Mouse (Mus musculus) forebrain, postnatal 0 days (tissue): ENCODE data around the gene Syt8. TPM values are rescaled to one million over a fixed set of nuclear protein-coding genes. Genes with fewer than 3 reads are reported as not detected.

Experiments used
- ATAC-seq: fragments of 200-750 bp; cut with Nextera tagmentation; 2 replicates; pipeline ENCODE4 v1.8.0; 2017; ENCODE audit warnings: mild to moderate bottlenecking, moderate library complexity
- DNase-seq: peaks from one replicate; pipeline ENCODE4 v3.0.0-alpha.2; 2015
- H3K27ac ChIP-seq: fragments of 300-500 bp; sonication (generic); 2 replicates; pipeline ENCODE4 v1.5.1; 2014; ENCODE audit warnings: low read depth, mild to moderate bottlenecking, antibody characterized with exemption, low read length, moderate library complexity, mixed read lengths
- H3K27me3 ChIP-seq: fragments of 300-500 bp; sonication (generic); 2 replicates; pipeline ENCODE4 v1.6.1; 2014; ENCODE audit warnings: mild to moderate bottlenecking, low read length, mixed read lengths; ENCODE audit not compliant: insufficient read depth
- H3K36me3 ChIP-seq: fragments of 300-500 bp; sonication (generic); 2 replicates; pipeline ENCODE4 v1.6.1; 2014; ENCODE audit warnings: mild to moderate bottlenecking, moderate library complexity; ENCODE audit not compliant: insufficient read depth
- H3K4me1 ChIP-seq: fragments of 300-500 bp; sonication (generic); 2 replicates; pipeline ENCODE4 v1.6.1; 2014; ENCODE audit warnings: antibody characterized with exemption; ENCODE audit not compliant: insufficient read depth
- H3K4me2 ChIP-seq: fragments of 300-500 bp; sonication (generic); 2 replicates; pipeline ENCODE4 v1.6.1; 2014; ENCODE audit warnings: low read depth, mild to moderate bottlenecking, moderate library complexity
- H3K4me3 ChIP-seq: fragments of 300-500 bp; sonication (generic); 2 replicates; pipeline ENCODE4 v1.5.1; 2014; ENCODE audit warnings: low read depth, low read length, mixed read lengths
- H3K9ac ChIP-seq: fragments of 300-500 bp; sonication (generic); 2 replicates; pipeline ENCODE4 v1.6.1; 2014; ENCODE audit warnings: mild to moderate bottlenecking
- H3K9me3 ChIP-seq: fragments of 300-500 bp; sonication (generic); 2 replicates; pipeline ENCODE4 v1.6.1; 2016; ENCODE audit warnings: low read length
- CTCF ChIP-seq: sonication (generic); IDR thresholded peaks from 2 replicates; pipeline ENCODE4 v1.5.1; 2016; ENCODE audit warnings: antibody characterized with exemption, control low read depth, low read depth
- WGBS: fragments of 180-500 bp; shearing (Covaris S2); extraction: QIAGEN DNeasy Blood & Tissue Kit; methylation state at CpG from one replicate; pipeline ENCODE4 v1.1.7; 2014; 5-methylcytosine and 5-hydroxymethylcytosine counted together
- polyA plus RNA-seq: library from polyadenylated mRNA; unstranded; fragments of >200 nt; fragmentation: Nextera tagmentation; extraction: Ambion mirVana; gene quantifications from 2 replicates; pipeline ENCODE4 v1.2.1, GENCODE M21; 2015
- total RNA-seq: library from RNA; depleted of rRNA; stranded (reverse); fragments of >200 nt; gene quantifications from 2 replicates; pipeline ENCODE4 v1.2.3, GENCODE M21; 2014; rRNA removed

Gene Syt8
- total and polyA plus RNA-seq, 2 experiments from 2014 or later: not detected

GRCm38 (mm10) chr7:142487341-142487859, 52.8 kb downstream of the Syt8 start:
- no peaks in the 10 kb centered on the region for H3K36me3 ChIP-seq
- peak; percentile 72 for TF ChIP-seq CTCF
- no peaks in the 10 kb centered on the region for H3K9me3 ChIP-seq
- no peak overlapping the region for H3K27ac ChIP-seq
- H3K4me3 ChIP-seq: no peak overlapping the region
- H3K27me3 ChIP-seq: no peaks in the 10 kb centered on the region
- WGBS: 10% methylated on average over 9 of the region's 9 CpGs
- 0 out of 2 replicates have a peak, but pooled peaks cover under 1% of the 10 kb centered on the region for H3K4me1 ChIP-seq
- H3K4me2 ChIP-seq: peak overlapping the region; percentile 24; the same call in 1 of the 2 replicates
- peak; percentile 88 for ATAC-seq
- no peak overlapping the region for H3K9ac ChIP-seq
- DNase-seq: peak; percentile 65

GRCm38 (mm10) chr7:142488053-142488452, 53.4 kb downstream of the Syt8 start:
- no peak for ATAC-seq
- no peaks in the 10 kb centered on the region for H3K27me3 ChIP-seq
- TF ChIP-seq CTCF: no peak
- no peaks in the 10 kb centered on the region for H3K4me1 ChIP-seq
- H3K4me2 ChIP-seq: no peak overlapping the region
- H3K9ac ChIP-seq: no peak overlapping the region
- H3K4me3 ChIP-seq: no peak overlapping the region
- 78% methylated on average over 3 of the region's 3 CpGs for whole genome bisulfite sequencing
- no peaks in the 10 kb centered on the region for H3K9me3 ChIP-seq
- H3K27ac ChIP-seq: no peak overlapping the region
- no peak for DNase-seq
- H3K36me3 ChIP-seq: no peaks in the 10 kb centered on the region

Other genes with a start within 250 kb of the Syt8 start
- gene Gm10153, start 244.5 kb upstream of the Syt8 start, total RNA-seq: not detected in 2 replicates
- not detected in 2 replicates for gene Gm10153, start 244.5 kb upstream of the Syt8 start, polyA plus RNA-seq
- gene Krtap5-3, start 233.5 kb upstream of the Syt8 start, total RNA-seq: not detected in 2 replicates
- gene Krtap5-3, start 233.5 kb upstream of the Syt8 start, polyA plus RNA-seq: not detected in 2 replicates
- not detected in 2 replicates for gene Gm7579, start 223.0 kb upstream of the Syt8 start, total RNA-seq
- not detected in 2 replicates for gene Gm7579, start 223.0 kb upstream of the Syt8 start, polyA plus RNA-seq
- not detected in 2 replicates for gene Krtap5-5, start 204.9 kb upstream of the Syt8 start, total RNA-seq
- not detected in 2 replicates for gene Krtap5-5, start 204.9 kb upstream of the Syt8 start, polyA plus RNA-seq
- not detected in 2 replicates for gene Gm40460, start 193.8 kb upstream of the Syt8 start, total RNA-seq
- not detected in 2 replicates for gene Gm40460, start 193.8 kb upstream of the Syt8 start, polyA plus RNA-seq
- gene Gm2431, start 176.5 kb upstream of the Syt8 start, total RNA-seq: not detected in 2 replicates
- not detected in 2 replicates for gene Gm2431, start 176.5 kb upstream of the Syt8 start, polyA plus RNA-seq
- not detected in 2 replicates for gene Gm4559, start 160.5 kb upstream of the Syt8 start, total RNA-seq
- not detected in 2 replicates for gene Gm4559, start 160.5 kb upstream of the Syt8 start, polyA plus RNA-seq
- not detected in 2 replicates for gene Krtap5-1, start 137.7 kb upstream of the Syt8 start, total RNA-seq
- not detected in 2 replicates for gene Krtap5-1, start 137.7 kb upstream of the Syt8 start, polyA plus RNA-seq
- not detected in 2 replicates for gene Krtap5-4, start 131.3 kb upstream of the Syt8 start, total RNA-seq
- not detected in 2 replicates for gene Krtap5-4, start 131.3 kb upstream of the Syt8 start, polyA plus RNA-seq
- 5.6 and 6.6 TPM in 2 replicates for gene Ifitm10, start 61.1 kb upstream of the Syt8 start, total RNA-seq
- 10.2 and 13.0 TPM in 2 replicates for gene Ifitm10, start 61.1 kb upstream of the Syt8 start, polyA plus RNA-seq
- 21.2 and 45.2 TPM in 2 replicates for gene Gm49369, start 52.2 kb upstream of the Syt8 start, total RNA-seq
- 0.60 TPM in 1 of 2 replicates, not detected in the other for gene Gm49369, start 52.2 kb upstream of the Syt8 start, polyA plus RNA-seq
- 243 and 366 TPM in 2 replicates for gene Ctsd, start 46.8 kb upstream of the Syt8 start, total RNA-seq
- gene Ctsd, start 46.8 kb upstream of the Syt8 start, polyA plus RNA-seq: 313 and 338 TPM in 2 replicates
- gene Tnni2, start 7.0 kb downstream of the Syt8 start, total RNA-seq: 0.33 and 2.8 TPM in 2 replicates
- gene Tnni2, start 7.0 kb downstream of the Syt8 start, polyA plus RNA-seq: 0.21 and 1.5 TPM in 2 replicates
- gene Lsp1, start 26.0 kb downstream of the Syt8 start, total RNA-seq: 5.7 and 7.9 TPM in 2 replicates
- gene Lsp1, start 26.0 kb downstream of the Syt8 start, polyA plus RNA-seq: 5.5 and 6.4 TPM in 2 replicates
- 1.2 and 1.6 TPM in 2 replicates for gene Tnnt3, start 64.0 kb downstream of the Syt8 start, total RNA-seq
- 1.2 and 1.4 TPM in 2 replicates for gene Tnnt3, start 64.0 kb downstream of the Syt8 start, polyA plus RNA-seq
- gene Mrpl23, start 97.8 kb downstream of the Syt8 start, total RNA-seq: 44.8 and 73.5 TPM in 2 replicates
- gene Mrpl23, start 97.8 kb downstream of the Syt8 start, polyA plus RNA-seq: 25.5 and 27.9 TPM in 2 replicates
- gene Igf2, start 232.0 kb downstream of the Syt8 start, total RNA-seq: 152 and 288 TPM in 2 replicates
- 149 and 152 TPM in 2 replicates for gene Igf2, start 232.0 kb downstream of the Syt8 start, polyA plus RNA-seq
- 0.08 TPM in 1 of 2 replicates, not detected in the other for gene Gm49394, start 235.1 kb downstream of the Syt8 start, total RNA-seq
- 0.06 TPM in 1 of 2 replicates, not detected in the other for gene Gm49394, start 235.1 kb downstream of the Syt8 start, polyA plus RNA-seq